Mouse (Mus musculus) bone marrow macrophage, adult 2 months (primary cell): Measurements from ENCODE around the gene Arih2.

ENCODE experiments used
- CTCF ChIP-seq: IDR thresholded peaks from 2 replicates; pipeline ENCODE4 v1.5.1; 2012; ENCODE audit warnings: low read depth, mild to moderate bottlenecking, low read length, moderate library complexity
- POLR2A ChIP-seq: IDR thresholded peaks from 2 replicates; pipeline ENCODE4 v1.6.1; 2012; ENCODE audit warnings: mild to moderate bottlenecking, low read depth, low read length, borderline replicate concordance

GRCm38 (mm10) chr9:108596998-108597764 lies 52.0 kb downstream of the Arih2 start, which contains the start of gene P4htm:
- TF ChIP-seq CTCF (no peak), POLR2A (no peak)
